Mouse (Mus musculus) small intestine, adult 2 months (tissue): ENCODE data around the gene Pnma1. TPM values are rescaled to one million over a fixed set of nuclear protein-coding genes. Genes with fewer than 3 reads are reported as not detected.

Source experiments
- H3K27ac ChIP-seq: fragments of 200-500 bp; 2 replicates; pipeline ENCODE4 v1.5.1; 2012; ENCODE audit warnings: low read depth, low read length, control low read depth, inconsistent platforms; ENCODE audit not compliant: insufficient read depth
- H3K27me3 ChIP-seq: fragments of 200-500 bp; 2 replicates; pipeline ENCODE4 v1.6.1; 2012; ENCODE audit warnings: mild to moderate bottlenecking, moderate library complexity, low read length, inconsistent platforms; ENCODE audit not compliant: control insufficient read depth, insufficient read depth
- H3K36me3 ChIP-seq: fragments of 200-500 bp; 2 replicates; pipeline ENCODE4 v1.6.1; 2012; ENCODE audit warnings: mild to moderate bottlenecking, low read length, control low read depth, inconsistent platforms; ENCODE audit not compliant: control insufficient read depth, insufficient read depth
- H3K4me1 ChIP-seq: fragments of 200-500 bp; 2 replicates; pipeline ENCODE4 v1.6.1; 2012; ENCODE audit warnings: low read length, inconsistent platforms, mixed read lengths; ENCODE audit not compliant: control insufficient read depth, insufficient read depth, insufficient read length
- H3K4me3 ChIP-seq: fragments of 200-500 bp; 2 replicates; pipeline ENCODE4 v1.5.1; 2012; ENCODE audit warnings: low read depth, mild to moderate bottlenecking, control low read depth, inconsistent platforms, low read length, moderate library complexity
- CTCF ChIP-seq: fragments of 200-500 bp; IDR thresholded peaks from 2 replicates; pipeline ENCODE4 v1.5.1; 2012; ENCODE audit warnings: low read depth, mild to moderate bottlenecking, control low read depth, inconsistent platforms, low read length, moderate library complexity, mixed read lengths; ENCODE audit not compliant: insufficient replicate concordance, insufficient read length; ENCODE audit errors: extremely low read depth
- POLR2A ChIP-seq: fragments of 200-500 bp; IDR thresholded peaks from 2 replicates; pipeline ENCODE4 v1.6.1; 2012; ENCODE audit warnings: low read depth, mild to moderate bottlenecking, control low read depth, inconsistent platforms, low read length, moderate library complexity
- WGBS: fragments of 180-500 bp; shearing (Covaris S2); methylation state at CpG from one replicate; pipeline ENCODE4 v1.1.7; 2018; 5-methylcytosine and 5-hydroxymethylcytosine counted together
- polyA plus RNA-seq: library from polyadenylated mRNA; depleted of rRNA; stranded (reverse); fragments of >200 nt; gene quantifications from 2 replicates; pipeline ENCODE4 v1.2.3, GENCODE M21; 2012

The Pnma1 gene
- polyA plus RNA-seq, 1 experiment, result 0.33 TPM

- H3K27me3 ChIP-seq, result no peaks in the 10 kb centered on the region
- TF ChIP-seq CTCF, result no peak
- TF ChIP-seq POLR2A, result no peak
- H3K27ac ChIP-seq, result no peak overlapping the region
- WGBS, result 64% methylated on average over 6 of the region's 6 CpGs
- H3K36me3 ChIP-seq, result peaks cover 68% of the 10 kb centered on the region
- H3K4me3 ChIP-seq, result no peak overlapping the region
- peaks cover 8% of the 10 kb centered on the region for H3K4me1 ChIP-seq
These were observed 5.1 kb upstream of the Pnma1 start for GRCm38 (mm10) chr12:84153414-84153813.

GRCm38 (mm10) chr12:84152352-84153190, 4.3 kb upstream of the Pnma1 start:
- H3K27ac ChIP-seq, result no peak overlapping the region
- WGBS, result 50% methylated on average over 32 of the region's 32 CpGs
- H3K4me1 ChIP-seq, result peaks cover 14% of the 10 kb centered on the region
- H3K36me3 ChIP-seq, result peaks cover 59% of the 10 kb centered on the region
- no peaks in the 10 kb centered on the region for H3K27me3 ChIP-seq
- no peak overlapping the region for H3K4me3 ChIP-seq
- TF ChIP-seq POLR2A (no peak), CTCF (no peak)

- no peaks in the 10 kb centered on the region for H3K27me3 ChIP-seq
- 71% methylated on average over 10 of the region's 10 CpGs for WGBS
- H3K36me3 ChIP-seq, result peaks cover 54% of the 10 kb centered on the region
- TF ChIP-seq POLR2A, result no peak
- no peak for TF ChIP-seq CTCF
- H3K4me1 ChIP-seq, result peaks cover 14% of the 10 kb centered on the region
- H3K4me3 ChIP-seq, result no peak overlapping the region
- H3K27ac ChIP-seq, result no peak overlapping the region
These were observed 3.6 kb upstream of the Pnma1 start for GRCm38 (mm10) chr12:84151911-84152310.

GRCm38 (mm10) chr12:84150976-84151375, 2.7 kb upstream of the Pnma1 start:
- H3K27ac ChIP-seq, result no peak overlapping the region
- no peak for TF ChIP-seq CTCF
- TF ChIP-seq POLR2A, result no peak
- H3K4me1 ChIP-seq, result peaks cover 14% of the 10 kb centered on the region
- peaks cover 45% of the 10 kb centered on the region for H3K36me3 ChIP-seq
- H3K27me3 ChIP-seq, result no peaks in the 10 kb centered on the region
- H3K4me3 ChIP-seq, result no peak overlapping the region
- 24% methylated on average over 6 of the region's 6 CpGs for WGBS

GRCm38 (mm10) chr12:84149971-84150370, 1.7 kb upstream of the Pnma1 start:
- whole genome bisulfite sequencing, result 97% methylated on average over 15 of the region's 15 CpGs
- Histone ChIP-seq H3K27ac (no peak overlapping the region), H3K4me1 (peaks cover 14% of the 10 kb centered on the region), H3K4me3 (no peak overlapping the region), H3K27me3 (no peaks in the 10 kb centered on the region), H3K36me3 (peaks cover 38% of the 10 kb centered on the region)
- TF ChIP-seq CTCF, result no peak
- TF ChIP-seq POLR2A, result no peak

GRCm38 (mm10) chr12:84148622-84149012, 328 bp upstream of the Pnma1 start:
- 15% methylated on average over 10 of the region's 10 CpGs for WGBS
- H3K4me1 ChIP-seq, result peaks cover 14% of the 10 kb centered on the region
- H3K27ac ChIP-seq, result no peak overlapping the region
- peaks cover 29% of the 10 kb centered on the region for H3K36me3 ChIP-seq
- no peaks in the 10 kb centered on the region for H3K27me3 ChIP-seq
- peak overlapping the region; percentile 69 for H3K4me3 ChIP-seq
- no peak for TF ChIP-seq CTCF
- TF ChIP-seq POLR2A, result no peak

GRCm38 (mm10) chr12:84142281-84143050, 5.8 kb downstream of the Pnma1 start:
- WGBS, result 53% methylated on average over 14 of the region's 14 CpGs
- TF ChIP-seq POLR2A (no peak), CTCF (no peak)
- H3K36me3 ChIP-seq, result no peaks in the 10 kb centered on the region
- no peaks in the 10 kb centered on the region for H3K27me3 ChIP-seq
- no peaks in the 10 kb centered on the region; the same call in 1 of the 2 replicates for H3K4me1 ChIP-seq
- H3K27ac ChIP-seq, result no peak overlapping the region
- H3K4me3 ChIP-seq, result no peak overlapping the region
